11 mouse cellular contexts compared by ENCODE assay signal in genomic region chr4:73599248-73599647, GRCm38 (mm10). TPM values are rescaled to one million over a fixed set of nuclear protein-coding genes. Genes with fewer than 3 reads are reported as not detected.
A peak's percentile ranks its signal among the peaks of the same experiment; 100 is the strongest.
DNase-seq lines count a peak whose midpoint lies in the region; ATAC-seq and TF ChIP-seq lines count a peak whose summit lies in the region.
"Had no signal": no experiment of that assay in that cellular context is flagged by ENCODE, and none has a peak within 500 bp of the region (broad histone marks: within the 10 kb centered on the region; RNA-seq: fewer than 3 reads in every experiment).

No protein-coding gene starts in this region.

- H3K4me1 ChIP-seq in forebrain, embryonic 14.5 days (ENCODE audit: control insufficient read depth, insufficient read depth, low read length) = no peaks in the 10 kb centered on the region
- H3K4me1 ChIP-seq in midbrain, embryonic 15.5 days = no peaks in the 10 kb centered on the region

- no peak overlapping the region for H3K4me3 ChIP-seq in forebrain, embryonic 14.5 days (ENCODE audit: low read depth, low read length)
- no peak overlapping the region for H3K4me3 ChIP-seq in midbrain, embryonic 15.5 days

- no peak overlapping the region for H3K4me2 ChIP-seq in forebrain, embryonic 14.5 days (ENCODE audit: low read length)
- H3K4me2 ChIP-seq in midbrain, embryonic 15.5 days = no peak overlapping the region

- no peaks in the 10 kb centered on the region for H3K27me3 ChIP-seq in Patski
- no peaks in the 10 kb centered on the region for H3K27me3 ChIP-seq in forebrain, embryonic 14.5 days (replicated peaks; ENCODE audit: control insufficient read depth, insufficient read depth, low read length)
- no peaks in the 10 kb centered on the region for H3K27me3 ChIP-seq in midbrain, embryonic 15.5 days (replicated peaks)

- no peak overlapping the region for H3K9ac ChIP-seq in forebrain, embryonic 14.5 days (ENCODE audit: low read length)
- no peak overlapping the region for H3K9ac ChIP-seq in midbrain, embryonic 15.5 days

- peak; percentile 36 for DNase-seq in layer of hippocampus, adult 9-10 months (ENCODE audit: low spot score)
- DNase-seq in layer of hippocampus, adult 9-11 months = no peak
- DNase-seq in Patski (ENCODE audit: low read depth, low spot score) = no peak
- DNase-seq in forebrain, embryonic 14.5 days (ENCODE audit: low spot score) = peak; percentile 92
- DNase-seq in heart, adult 8-10 months (ENCODE audit: low spot score) = no peak
- no peak for DNase-seq in adrenal gland, postnatal 25 days
- no peak for DNase-seq in heart, adult 9 months (ENCODE audit: low spot score in 2 of 2)
- DNase-seq: cerebellum, postnatal 36 days had no signal

- in situ Hi-C loops in Patski (cut with MboI; ENCODE audit: low pct_unique_long_range_greater_than_20kb) = no loop called here

- H3K27ac ChIP-seq in forebrain, embryonic 14.5 days (ENCODE audit: low read depth, low read length) = no peak overlapping the region
- no peak overlapping the region for H3K27ac ChIP-seq in midbrain, embryonic 15.5 days

- POLR2A ChIA-PET in Patski (lab: Charles Lee) = no interaction called here

- CTCF ChIA-PET in Patski (lab: Charles Lee) = no interaction called here

- 6% methylated on average over 3 of the region's 3 CpGs for WGBS in forebrain, embryonic 14.5 days
- WGBS in midbrain, embryonic 15.5 days = 10% methylated on average over 3 of the region's 3 CpGs

- H3K36me3 ChIP-seq in forebrain, embryonic 14.5 days (ENCODE audit: control insufficient read depth, insufficient read depth, low read length) = no peaks in the 10 kb centered on the region
- no peaks in the 10 kb centered on the region for H3K36me3 ChIP-seq in midbrain, embryonic 15.5 days (replicated peaks)

- ATAC-seq in Patski = no peak
- peak; percentile 87 for ATAC-seq in forebrain, embryonic 14.5 days
- peak; percentile 92 for ATAC-seq in midbrain, embryonic 15.5 days (replicated peaks)

- TF ChIP-seq CTCF in Patski (IDR thresholded peaks at IDR 0.05) = peak; percentile 27

- H3K9me3 ChIP-seq in forebrain, embryonic 14.5 days (replicated peaks; ENCODE audit: control insufficient read depth, low read length) = no peaks in the 10 kb centered on the region
- H3K9me3 ChIP-seq in midbrain, embryonic 15.5 days = no peaks in the 10 kb centered on the region

RNA-seq across cellular contexts. Expression of gene Gm11238, which starts 8.4 kb away (rescaled TPM):
- not detected for polyA plus RNA-seq in Patski (2021)
- not detected in 2 replicates for polyA plus RNA-seq in forebrain, embryonic 14.5 days (2014; fragmentation: Nextera tagmentation; extraction: Ambion mirVana)
- not detected in 2 replicates for polyA plus RNA-seq in midbrain, embryonic 15.5 days (2015; fragmentation: Nextera tagmentation; extraction: Ambion mirVana)
- not detected for total RNA-seq in heart, adult 8-10 months (2022)
- not detected in 2 replicates for total RNA-seq in adrenal gland, postnatal 25 days (2021)
- total RNA-seq: layer of hippocampus, postnatal 14 days had no signal
- polyA plus RNA-seq: small intestine, adult 2 months had no signal

RNA-seq across cellular contexts. Expression of gene Gm11237, which starts 23.5 kb away (rescaled TPM):
- not detected for polyA plus RNA-seq in Patski (2021)
- polyA plus RNA-seq in forebrain, embryonic 14.5 days (2014; fragmentation: Nextera tagmentation; extraction: Ambion mirVana) = not detected in 2 replicates
- not detected in 2 replicates for polyA plus RNA-seq in midbrain, embryonic 15.5 days (2015; fragmentation: Nextera tagmentation; extraction: Ambion mirVana)
- total RNA-seq in heart, adult 8-10 months (2022) = not detected
- not detected in 2 replicates for total RNA-seq in adrenal gland, postnatal 25 days (2021)
- total RNA-seq: layer of hippocampus, postnatal 14 days had no signal
- polyA plus RNA-seq: small intestine, adult 2 months had no signal

RNA-seq across cellular contexts. Expression of gene Gm11236, which starts 38.7 kb away (rescaled TPM):
- polyA plus RNA-seq in Patski (2021) = not detected
- polyA plus RNA-seq in forebrain, embryonic 14.5 days (2014; fragmentation: Nextera tagmentation; extraction: Ambion mirVana) = not detected in 2 replicates
- polyA plus RNA-seq in midbrain, embryonic 15.5 days (2015; fragmentation: Nextera tagmentation; extraction: Ambion mirVana) = not detected in 2 replicates
- not detected for total RNA-seq in heart, adult 8-10 months (2022)
- not detected in 2 replicates for total RNA-seq in adrenal gland, postnatal 25 days (2021)
- total RNA-seq: layer of hippocampus, postnatal 14 days had no signal
- polyA plus RNA-seq: small intestine, adult 2 months had no signal

Comparison
In these comparisons a context has a peak if more than half of its experiments do, and no peak if none do; other contexts are left out.
1. DNase-seq: peak in layer of hippocampus, adult 9-10 months (single experiment) and forebrain, embryonic 14.5 days (single experiment); none in layer of hippocampus, adult 9-11 months (single experiment), Patski (single experiment), heart, adult 8-10 months (single experiment), adrenal gland, postnatal 25 days (single experiment) and heart, adult 9 months (0 of 2).